Comparison of ENCODE assay signal across 9 mouse cellular contexts in genomic region chr8:111739604-111740003, GRCm38 (mm10). TPM values are rescaled to one million over a fixed set of nuclear protein-coding genes. Genes with fewer than 3 reads are reported as not detected.
DNase-seq lines count a peak whose midpoint lies in the region; ATAC-seq and TF ChIP-seq lines count a peak whose summit lies in the region.
"Had no signal": no experiment of that assay in that cellular context is flagged by ENCODE, and none has a peak within 500 bp of the region (broad histone marks: within the 10 kb centered on the region; RNA-seq: fewer than 3 reads in every experiment).

No protein-coding gene starts in this region.

- peak in 1 of 2 experiments; percentile 60; a peak in 2 of 4 replicates for TF ChIP-seq CTCF in CH12.LX (conservative IDR thresholded peaks at IDR 0.05 in 1 of 2, IDR thresholded peaks at IDR 0.05 in 1 of 2; ENCODE audit: low read depth in 2 of 2, low read length in 2 of 2)

- no peak for ATAC-seq in forebrain, embryonic 11.5 days (replicated peaks; ENCODE audit: low FRiP score)

- in situ Hi-C loops in CH12.LX (cut with MboI; ENCODE audit: low pct_ligation_motif_present, low pct_unique_long_range_greater_than_20kb, low sequenced_read_pairs): loop anchor here (10.0 kb wide), 1 partner anchor 95 kb away; no protein-coding TSS in a partner anchor

- dilution Hi-C loops in CH12.LX (cut with MboI; ENCODE audit: extremely low pct_ligation_motif_present, extremely low pct_unique_long_range_greater_than_20kb, low sequenced_read_pairs): no loop called here

- peaks cover 89% of the 10 kb centered on the region for H3K27me3 ChIP-seq in CH12.LX (replicated peaks)
- no peaks in the 10 kb centered on the region for H3K27me3 ChIP-seq in forebrain, embryonic 11.5 days (ENCODE audit: control insufficient read depth, insufficient read depth, low read length)
- H3K27me3 ChIP-seq: limb, embryonic 15.5 days had no signal

- peaks cover 3% of the 10 kb centered on the region for H3K9me3 ChIP-seq in CH12.LX (replicated peaks; ENCODE audit: low read length)
- H3K9me3 ChIP-seq in forebrain, embryonic 11.5 days (ENCODE audit: control insufficient read depth, low read length): no peaks in the 10 kb centered on the region
- H3K9me3 ChIP-seq: limb, embryonic 15.5 days had no signal

- H3K9ac ChIP-seq in CH12.LX (ENCODE audit: insufficient read depth, low read depth): no peak overlapping the region
- no peak overlapping the region for H3K9ac ChIP-seq in forebrain, embryonic 11.5 days (ENCODE audit: low read length)
- H3K9ac ChIP-seq: limb, embryonic 15.5 days had no signal

- DNase-seq in heart, adult 11 months: peak; percentile 91
- no peak for DNase-seq in heart, adult 8-10 months (ENCODE audit: low spot score)
- no peak for DNase-seq in CH12.LX (ENCODE audit: extremely low read depth)
- DNase-seq in forebrain, embryonic 11.5 days (ENCODE audit: low spot score): peak; percentile 50
- DNase-seq in kidney, postnatal 10 days: peak; percentile 41
- DNase-seq in left cerebral cortex, postnatal 4 days: no peak
- DNase-seq in left cerebral cortex, adult 9 months (ENCODE audit: low spot score in 2 of 2): no peak
- DNase-seq in urinary bladder, adult 2 months (ENCODE audit: low spot score): no peak

- TF ChIP-seq POLR2A in CH12.LX (IDR thresholded peaks at IDR 0.05; ENCODE audit: low read depth, low read length): no peak

- no peak overlapping the region for H3K4me2 ChIP-seq in CH12.LX (ENCODE audit: insufficient read depth, low read depth, poor library complexity, severe bottlenecking)
- H3K4me2 ChIP-seq in forebrain, embryonic 11.5 days (ENCODE audit: low read depth, low read length, severe bottlenecking): no peak overlapping the region
- H3K4me2 ChIP-seq: limb, embryonic 15.5 days had no signal

- no peak overlapping the region for H3K27ac ChIP-seq in CH12.LX (ENCODE audit: insufficient read depth, low read depth)
- H3K27ac ChIP-seq in forebrain, embryonic 11.5 days (ENCODE audit: low read depth, low read length): no peak overlapping the region
- H3K27ac ChIP-seq: limb, embryonic 15.5 days had no signal

- H3K4me1 ChIP-seq in CH12.LX (ENCODE audit: control insufficient read depth in 1 of 2, insufficient read depth in 2 of 2): no peaks in the 10 kb centered on the region
- H3K4me1 ChIP-seq in forebrain, embryonic 11.5 days (replicated peaks; ENCODE audit: control insufficient read depth, insufficient read depth, low read length): peaks cover 33% of the 10 kb centered on the region

- no peak for TF ChIP-seq EP300 in CH12.LX (IDR thresholded peaks at IDR 0.05; ENCODE audit: low read length)

- H3K79me2 ChIP-seq in CH12.LX (replicated peaks; ENCODE audit: control insufficient read depth, extremely low read depth, insufficient read depth, poor library complexity, severe bottlenecking): no peaks in the 10 kb centered on the region

- WGBS in forebrain, embryonic 11.5 days: 48% methylated on average over 7 of the region's 7 CpGs

- intact Hi-C loops in left cerebral cortex, postnatal 4 days (cut with DNase I): no loop called here

- no peaks in the 10 kb centered on the region for H3K36me3 ChIP-seq in CH12.LX (replicated peaks in 1 of 2; ENCODE audit: control insufficient read depth in 1 of 2, insufficient read depth in 1 of 2, low read length in 1 of 2)
- no peaks in the 10 kb centered on the region for H3K36me3 ChIP-seq in forebrain, embryonic 11.5 days (ENCODE audit: control insufficient read depth, insufficient read depth, low read length)

- no peak overlapping the region for H3K4me3 ChIP-seq in CH12.LX (replicated peaks in 1 of 3; ENCODE audit: low read depth in 2 of 3, low read length in 2 of 3, poor library complexity in 1 of 3)
- no peak overlapping the region for H3K4me3 ChIP-seq in forebrain, embryonic 11.5 days (ENCODE audit: low read depth, low read length)
- H3K4me3 ChIP-seq: limb, embryonic 15.5 days had no signal

- TF ChIP-seq RAD21 in CH12.LX (IDR thresholded peaks at IDR 0.05; ENCODE audit: low read depth, low read length): peak; percentile 33

TF ChIP-seq in CH12.LX, 34 proteins besides CTCF, POLR2A, EP300 and RAD21:
- peak; percentile 37 for TF ChIP-seq SMC3 (IDR thresholded peaks at IDR 0.05; ENCODE audit: low read depth, low read length)
- TF ChIP-seq HCFC1 (IDR thresholded peaks at IDR 0.05; ENCODE audit: low read depth, low read length): no peak
- TF ChIP-seq BHLHE40 (IDR thresholded peaks at IDR 0.05; ENCODE audit: low read depth, low read length): no peak

RNA-seq across cellular contexts. Expression of gene Bcar1, which starts 4.0 kb away (rescaled TPM):
- total RNA-seq in heart, adult 8-10 months (2022): 10 to 100 TPM; 18.5 to 21.8 (median 19.5) TPM
- total RNA-seq in CH12.LX (2012; rRNA removed) (1.2 and 2.1 TPM in 2 replicates), CH12.LX (2014; rRNA removed) (0.74 and 0.97 TPM in 2 replicates)
- polyA plus RNA-seq in CH12.LX (2012; ENCODE audit: insufficient read length, low read depth): 1.2 and 1.5 TPM in 2 replicates
- 60.1 and 60.8 TPM in 2 replicates for polyA plus RNA-seq in forebrain, embryonic 11.5 days (2014; fragmentation: Nextera tagmentation; extraction: Ambion mirVana)
- 10 to 100 TPM; 58.2 to 59.7 TPM for total RNA-seq in left cerebral cortex, postnatal 4 days (2021)
- polyA plus RNA-seq in urinary bladder, adult 2 months (2012; rRNA removed): 40.1 and 42.5 TPM in 2 replicates

RNA-seq across cellular contexts. Expression of gene Ctrb1, which starts 48.8 kb away (rescaled TPM):
- total RNA-seq in heart, adult 8-10 months (2022): not detected
- total RNA-seq in CH12.LX (2012; rRNA removed) (not detected in 2 replicates), CH12.LX (2014; rRNA removed) (not detected in 2 replicates)
- polyA plus RNA-seq in CH12.LX (2012; ENCODE audit: insufficient read length, low read depth): not detected in 2 replicates
- polyA plus RNA-seq in forebrain, embryonic 11.5 days (2014; fragmentation: Nextera tagmentation; extraction: Ambion mirVana): not detected in 2 replicates
- total RNA-seq in left cerebral cortex, postnatal 4 days (2021): not detected
- 0.40 and 2.3 TPM in 2 replicates for polyA plus RNA-seq in urinary bladder, adult 2 months (2012; rRNA removed)

Comparison
In these comparisons a context has a peak if more than half of its experiments do, and no peak if none do; other contexts are left out.
1. DNase-seq: peak in heart, adult 11 months (single experiment), forebrain, embryonic 11.5 days (single experiment) and kidney, postnatal 10 days (single experiment); none in heart, adult 8-10 months (single experiment), CH12.LX (single experiment), left cerebral cortex, postnatal 4 days (single experiment), left cerebral cortex, adult 9 months (0 of 2) and urinary bladder, adult 2 months (single experiment).
2. RNA of gene Bcar1, which starts 4.0 kb away (total RNA-seq): 58.2 to 59.7 TPM in left cerebral cortex, postnatal 4 days and 18.5 to 21.8 TPM in heart, adult 8-10 months; 0.74 to 2.1 TPM in CH12.LX; every median in the first group is over 4 times any median in the second.